Mouse (Mus musculus): ENCODE measurements around the gene Btbd16. TPM values are rescaled to one million over a fixed set of nuclear protein-coding genes. Genes with fewer than 3 reads are reported as not detected.

Gene Btbd16
- polyA plus RNA-seq, 1 experiment from 2014 or later, result 0.40 TPM

DNA sequence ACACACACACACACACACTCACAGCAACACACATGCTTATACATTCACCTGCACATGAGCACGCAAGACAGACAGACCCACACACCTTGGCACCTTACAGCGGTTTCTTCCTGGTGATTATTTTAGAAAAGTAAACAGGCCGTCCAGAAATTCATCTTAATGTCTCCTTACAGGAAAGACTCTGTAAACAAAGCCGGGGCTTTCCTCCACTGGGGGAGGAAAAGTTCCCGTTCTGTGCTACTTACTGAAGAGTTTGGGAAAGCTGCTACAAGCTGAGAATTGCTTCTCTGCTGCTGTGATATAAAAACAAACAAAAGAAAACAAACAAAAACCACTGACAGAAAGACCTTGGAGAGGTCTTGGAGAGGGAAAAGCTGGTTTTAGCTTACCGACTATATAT lies 34.8 kb downstream of the Btbd16 start:
- H3K4me1 ChIP-seq, result peaks cover 19% of the 10 kb centered on the region
- H3K4me3 ChIP-seq, result no peak overlapping the region
- no peaks in the 10 kb centered on the region for H3K27me3 ChIP-seq (ENCODE audit: insufficient read depth, poor library complexity, severe bottlenecking)
- no peaks in the 10 kb centered on the region for H3K36me3 ChIP-seq
- 50% methylated on average over 6 of the region's 6 CpGs for WGBS
- no peak for DNase-seq (ENCODE audit: low spot score)
- no peaks in the 10 kb centered on the region for H3K9me3 ChIP-seq
- H3K27ac ChIP-seq, result no peak overlapping the region; the same call in 1 of the 2 replicates

DNA sequence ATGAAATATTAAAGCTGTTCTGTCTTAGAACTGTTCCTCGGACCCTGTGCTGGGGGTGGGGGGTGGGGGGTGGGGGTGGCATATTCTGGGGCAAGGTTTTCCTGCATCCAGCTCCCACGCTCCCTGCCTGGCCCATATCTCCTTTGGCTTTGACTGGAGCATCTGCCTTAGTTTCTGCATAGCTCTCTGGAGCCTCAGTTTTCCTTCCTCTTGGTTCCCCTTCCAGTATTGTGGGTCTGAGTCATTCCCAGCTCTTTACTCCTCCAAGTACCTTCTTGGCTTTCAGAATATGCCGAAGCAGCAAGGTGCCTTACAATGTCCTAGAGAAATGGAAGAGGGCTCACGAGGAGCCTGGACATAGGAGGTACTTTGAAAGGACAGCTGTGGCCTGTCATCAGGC lies 36.4 kb downstream of the Btbd16 start:
- no peaks in the 10 kb centered on the region for H3K9me3 ChIP-seq
- no peaks in the 10 kb centered on the region for H3K36me3 ChIP-seq
- DNase-seq (ENCODE audit: low spot score), result no peak
- H3K4me1 ChIP-seq, result peaks cover 19% of the 10 kb centered on the region
- no peaks in the 10 kb centered on the region for H3K27me3 ChIP-seq (ENCODE audit: insufficient read depth, poor library complexity, severe bottlenecking)
- 59% methylated on average over 4 of the region's 4 CpGs for WGBS
- H3K27ac ChIP-seq, result no peak overlapping the region
- H3K4me3 ChIP-seq, result no peak overlapping the region

DNA sequence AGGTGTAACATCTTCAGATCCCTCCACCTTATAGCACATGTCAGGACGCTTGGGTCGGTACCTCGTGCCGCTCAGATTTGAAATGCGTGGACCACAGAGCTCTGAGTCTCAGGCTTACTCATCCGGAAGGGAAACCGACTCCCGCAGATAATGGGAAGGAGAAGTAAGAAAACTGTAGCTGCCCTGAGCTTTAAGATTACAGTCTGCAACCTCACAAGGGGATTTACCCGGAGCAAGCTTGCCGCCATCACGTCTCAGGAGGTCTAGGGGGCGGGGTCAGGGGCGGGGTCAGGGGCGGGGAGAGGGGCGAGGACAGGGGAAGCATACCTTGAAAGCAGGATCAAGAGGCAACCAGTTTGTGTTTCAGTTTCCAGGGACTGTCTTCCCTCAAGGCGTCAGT lies 38.5 kb downstream of the Btbd16 start:
- Histone ChIP-seq H3K4me3 (no peak overlapping the region), H3K9me3 (no peaks in the 10 kb centered on the region), H3K4me1 (peaks cover 19% of the 10 kb centered on the region), H3K36me3 (no peaks in the 10 kb centered on the region), H3K27me3 (ENCODE audit: insufficient read depth, poor library complexity, severe bottlenecking) (no peaks in the 10 kb centered on the region), H3K27ac (no peak overlapping the region)
- 35% methylated on average over 16 of the region's 16 CpGs for WGBS
- DNase-seq (ENCODE audit: low spot score), result no peak

DNA sequence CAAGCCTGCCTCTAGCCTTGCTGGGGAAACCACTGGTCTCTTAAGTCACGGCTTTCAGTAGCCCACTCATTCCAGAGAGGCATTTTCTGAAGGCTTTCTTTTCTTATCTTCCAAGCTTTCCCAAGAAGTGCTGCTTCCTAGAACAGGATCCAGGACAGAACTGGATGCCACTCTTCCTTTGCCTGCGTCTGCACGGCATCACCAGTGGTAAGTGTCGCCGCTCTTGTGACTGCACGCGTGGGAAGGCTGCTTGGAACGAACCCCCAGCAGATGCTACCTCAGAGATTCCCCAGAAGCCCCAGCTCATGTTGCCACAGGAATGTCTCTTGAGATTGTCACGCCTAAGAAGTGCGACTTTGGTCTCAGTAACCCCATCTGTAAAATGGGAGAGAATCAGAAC lies 41.7 kb downstream of the Btbd16 start:
- Histone ChIP-seq H3K27me3 (ENCODE audit: insufficient read depth, poor library complexity, severe bottlenecking) (no peaks in the 10 kb centered on the region), H3K27ac (no peak overlapping the region), H3K9me3 (no peaks in the 10 kb centered on the region), H3K4me3 (no peak overlapping the region), H3K4me1 (peaks cover 11% of the 10 kb centered on the region), H3K36me3 (no peaks in the 10 kb centered on the region)
- DNase-seq (ENCODE audit: low spot score), result no peak
- WGBS, result 86% methylated on average over 10 of the region's 10 CpGs

DNA sequence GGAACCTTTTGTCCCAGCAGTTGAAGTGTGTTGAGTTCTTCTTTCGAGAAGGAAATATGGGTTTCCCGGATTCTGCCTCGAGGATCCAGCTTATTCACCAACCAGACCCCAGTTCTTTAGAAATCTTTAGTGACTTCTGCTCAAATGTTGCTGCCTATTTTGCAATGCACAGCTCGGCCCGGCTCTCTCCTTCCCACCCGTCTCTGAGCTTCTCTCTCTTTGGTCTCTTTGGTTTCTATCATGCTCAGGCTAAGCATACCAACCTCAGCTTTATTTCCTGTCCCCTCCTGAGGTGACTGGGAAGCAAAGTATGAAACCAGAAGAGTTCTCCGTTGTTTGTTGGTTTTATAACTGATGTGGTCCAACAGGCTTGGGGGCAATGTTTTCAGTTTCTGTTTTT lies 42.4 kb downstream of the Btbd16 start:
- no peaks in the 10 kb centered on the region for H3K9me3 ChIP-seq
- 0 out of 2 replicates have a peak, but pooled peaks cover 6% of the 10 kb centered on the region for H3K4me1 ChIP-seq
- no peak overlapping the region for H3K27ac ChIP-seq
- H3K27me3 ChIP-seq (ENCODE audit: insufficient read depth, poor library complexity, severe bottlenecking), result no peaks in the 10 kb centered on the region; the same call in 1 of the 2 replicates
- 85% methylated on average over 7 of the region's 7 CpGs for WGBS
- no peaks in the 10 kb centered on the region for H3K36me3 ChIP-seq
- no peak overlapping the region for H3K4me3 ChIP-seq
- no peak for DNase-seq (ENCODE audit: low spot score)

DNA sequence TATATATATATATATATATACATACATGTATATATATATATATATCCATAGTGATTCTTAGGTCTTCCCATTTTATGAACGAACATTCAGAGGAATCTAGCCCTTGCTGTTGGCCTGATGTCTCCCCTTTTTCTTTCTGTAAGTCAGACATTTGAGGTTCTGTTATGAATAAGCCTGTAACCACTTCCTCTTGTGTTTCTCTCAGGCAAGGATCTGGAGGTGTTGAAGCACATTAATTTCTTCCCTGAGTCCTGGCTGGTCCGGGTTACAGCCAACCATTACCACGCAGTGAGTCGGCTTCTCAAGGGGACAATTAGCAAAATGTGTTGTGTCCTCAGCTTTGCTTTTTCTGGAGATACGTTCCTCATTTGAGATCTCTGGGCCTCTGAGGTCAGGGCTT lies 44.9 kb downstream of the Btbd16 start:
- 43% methylated on average over 5 of the region's 5 CpGs for WGBS
- Histone ChIP-seq H3K27ac (no peak overlapping the region), H3K9me3 (no peaks in the 10 kb centered on the region), H3K4me3 (no peak overlapping the region), H3K27me3 (ENCODE audit: insufficient read depth, poor library complexity, severe bottlenecking) (peaks cover 16% of the 10 kb centered on the region; the same call in 1 of the 2 replicates), H3K4me1 (peaks cover 8% of the 10 kb centered on the region), H3K36me3 (no peaks in the 10 kb centered on the region)
- DNase-seq (ENCODE audit: low spot score), result no peak

DNA sequence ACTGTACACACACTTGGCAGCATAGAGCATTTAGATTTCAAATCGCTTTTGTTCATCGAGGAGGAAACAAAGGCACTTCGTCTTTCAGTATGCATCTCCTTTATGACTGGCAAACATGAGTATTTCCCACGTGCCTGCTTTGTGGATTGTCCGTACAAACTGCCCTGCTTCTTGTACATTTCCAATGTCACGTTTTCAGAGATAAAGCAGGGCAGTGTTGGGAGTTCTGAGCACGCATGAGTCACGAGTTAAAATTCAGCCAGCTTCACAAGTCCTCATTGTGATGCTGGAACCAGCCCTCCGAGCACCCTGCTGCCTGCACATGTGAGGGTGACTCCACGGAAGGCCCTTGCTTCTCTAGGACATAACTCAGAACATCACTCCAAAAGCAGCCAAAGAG lies 45.8 kb downstream of the Btbd16 start:
- Histone ChIP-seq H3K4me3 (no peak overlapping the region), H3K36me3 (no peaks in the 10 kb centered on the region), H3K27me3 (ENCODE audit: insufficient read depth, poor library complexity, severe bottlenecking) (peaks cover 16% of the 10 kb centered on the region; the same call in 1 of the 2 replicates), H3K4me1 (peaks cover 16% of the 10 kb centered on the region), H3K9me3 (no peaks in the 10 kb centered on the region), H3K27ac (no peak overlapping the region)
- 68% methylated on average over 10 of the region's 10 CpGs for WGBS
- no peak for DNase-seq (ENCODE audit: low spot score)

DNA sequence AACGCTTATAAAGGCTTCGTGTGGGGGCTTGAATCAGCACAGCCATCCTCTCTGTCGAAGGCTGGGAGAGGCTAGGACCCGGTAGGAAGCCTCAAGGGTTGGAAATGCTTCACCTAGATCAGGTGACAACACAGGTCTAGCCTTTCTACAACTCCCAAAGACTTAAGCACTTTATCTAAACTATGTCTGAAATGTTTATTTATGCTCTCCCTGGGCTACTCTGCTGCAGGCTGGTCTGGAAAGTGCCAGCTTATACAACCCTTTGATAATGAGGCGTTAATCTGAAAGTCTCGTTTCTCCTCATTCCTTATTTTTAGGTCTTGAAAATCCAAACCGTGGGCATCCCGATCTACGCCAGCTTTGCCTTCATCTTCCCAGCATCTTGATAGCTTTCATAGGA lies 50.1 kb downstream of the Btbd16 start:
- H3K9me3 ChIP-seq, result no peaks in the 10 kb centered on the region
- WGBS, result 26% methylated on average over 9 of the region's 9 CpGs
- no peak for DNase-seq (ENCODE audit: low spot score)
- no peaks in the 10 kb centered on the region for H3K36me3 ChIP-seq
- peaks cover 20% of the 10 kb centered on the region for H3K4me1 ChIP-seq
- peaks cover 16% of the 10 kb centered on the region; the same call in 1 of the 2 replicates for H3K27me3 ChIP-seq (ENCODE audit: insufficient read depth, poor library complexity, severe bottlenecking)
- no peak overlapping the region for H3K27ac ChIP-seq
- H3K4me3 ChIP-seq, result no peak overlapping the region

DNA sequence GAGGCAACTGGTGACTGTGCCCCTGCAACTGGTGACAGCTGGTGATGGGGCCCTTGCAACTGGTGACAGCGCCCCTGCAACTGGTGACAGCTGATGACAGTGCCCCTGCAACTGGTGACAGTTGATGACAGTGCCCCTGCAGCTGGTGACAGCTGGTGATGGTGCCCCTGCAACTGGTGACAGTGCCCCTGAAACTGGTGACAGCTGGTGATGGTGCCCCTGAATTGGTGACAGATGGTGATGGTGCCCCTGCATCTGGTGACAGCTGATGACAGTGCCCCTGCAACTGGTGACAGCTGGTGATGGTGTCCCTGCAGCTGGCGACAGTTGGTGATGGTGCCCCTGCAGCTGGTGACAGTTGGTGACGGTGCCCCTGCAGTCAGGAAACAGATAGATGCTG lies 52.5 kb downstream of the Btbd16 start:
- 60% methylated on average over 3 of the region's 3 CpGs for WGBS
- H3K27ac ChIP-seq, result no peak overlapping the region
- peaks cover 15% of the 10 kb centered on the region; the same call in 1 of the 2 replicates for H3K27me3 ChIP-seq (ENCODE audit: insufficient read depth, poor library complexity, severe bottlenecking)
- no peak overlapping the region for H3K4me3 ChIP-seq
- H3K9me3 ChIP-seq, result no peaks in the 10 kb centered on the region
- peaks cover 15% of the 10 kb centered on the region for H3K4me1 ChIP-seq
- H3K36me3 ChIP-seq, result no peaks in the 10 kb centered on the region
- DNase-seq (ENCODE audit: low spot score), result no peak

DNA sequence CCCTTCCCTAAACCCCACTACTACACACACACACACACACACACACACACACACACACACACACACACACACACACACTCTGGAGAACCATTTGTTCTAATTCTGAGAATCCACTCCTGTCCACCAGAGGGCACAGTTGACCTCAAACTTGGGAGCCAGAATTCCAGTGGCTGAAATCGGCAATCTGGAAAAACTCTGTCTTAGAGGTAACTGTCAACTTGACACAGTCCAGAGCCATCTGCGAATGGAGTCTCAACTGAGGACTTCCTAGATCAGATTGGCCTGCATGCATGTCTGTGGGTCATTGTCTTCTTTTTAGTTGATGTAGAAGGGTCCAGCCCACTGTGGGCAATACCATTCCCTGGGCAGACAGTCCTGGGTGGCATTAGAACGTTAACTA lies 53.6 kb downstream of the Btbd16 start:
- WGBS, result 37% methylated on average over 3 of the region's 3 CpGs
- no peak for DNase-seq (ENCODE audit: low spot score)
- H3K27ac ChIP-seq, result no peak overlapping the region

DNA sequence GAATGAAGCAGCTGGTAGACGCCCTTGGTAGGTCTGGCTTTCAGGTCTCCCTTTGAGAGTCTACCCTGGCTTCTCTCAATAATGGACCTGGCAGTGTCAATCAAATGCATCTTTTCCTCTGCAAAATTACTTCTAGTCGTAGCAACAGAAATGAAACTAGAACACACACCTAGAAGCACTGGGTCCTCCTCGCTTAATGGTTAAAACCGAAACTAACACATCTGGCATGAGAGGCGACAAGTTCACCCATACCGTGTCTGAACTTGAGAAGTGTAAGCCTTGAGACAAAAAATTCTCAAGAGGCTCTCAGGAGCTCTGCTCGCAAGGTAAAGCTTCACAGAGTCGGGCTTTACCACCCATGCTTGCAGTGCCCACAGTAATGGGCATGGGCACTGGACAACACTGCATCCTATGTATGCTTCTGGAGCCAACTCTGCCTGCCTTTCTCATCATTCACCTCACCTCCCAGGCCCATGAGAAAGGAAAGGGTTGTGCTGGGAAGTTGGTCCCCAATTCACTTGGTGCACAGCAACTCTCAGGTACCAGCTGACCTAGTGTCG lies 54.1 kb downstream of the Btbd16 start:
- Histone ChIP-seq H3K4me1 (peaks cover 15% of the 10 kb centered on the region), H3K27ac (no peak overlapping the region), H3K9me3 (no peaks in the 10 kb centered on the region), H3K4me3 (no peak overlapping the region), H3K36me3 (no peaks in the 10 kb centered on the region), H3K27me3 (ENCODE audit: insufficient read depth, poor library complexity, severe bottlenecking) (peaks cover 4% of the 10 kb centered on the region; the same call in 1 of the 2 replicates)
- WGBS, result 86% methylated on average over 9 of the region's 9 CpGs
- DNase-seq (ENCODE audit: low spot score), result no peak

More for the DNA sequence above, 53.6 kb downstream of the Btbd16 start:
- peaks cover 8% of the 10 kb centered on the region; the same call in 1 of the 2 replicates for H3K27me3 ChIP-seq (ENCODE audit: insufficient read depth, poor library complexity, severe bottlenecking)
- H3K36me3 ChIP-seq, result no peaks in the 10 kb centered on the region
- H3K4me1 ChIP-seq, result peaks cover 15% of the 10 kb centered on the region
- H3K9me3 ChIP-seq, result no peaks in the 10 kb centered on the region
- H3K4me3 ChIP-seq, result no peak overlapping the region

DNA sequence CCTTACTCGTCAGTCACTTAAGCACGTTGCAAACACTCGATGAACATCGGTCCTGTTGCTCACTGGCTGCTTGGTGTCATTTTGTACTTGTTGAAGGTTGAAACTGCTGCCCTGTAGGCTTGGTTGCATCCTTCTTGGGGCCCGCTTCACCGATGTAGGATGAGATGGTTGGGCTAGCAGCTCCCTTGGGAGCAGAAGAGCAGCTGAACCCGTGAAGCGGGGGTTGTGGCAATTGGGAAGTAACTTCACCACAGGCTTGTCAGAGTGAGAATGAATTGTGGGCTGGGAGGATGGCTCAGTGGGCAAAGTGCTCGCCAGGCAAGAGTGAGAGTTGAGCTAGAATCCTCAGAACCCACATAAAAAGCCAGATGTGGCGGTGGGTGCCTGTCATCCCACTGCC lies 54.6 kb downstream of the Btbd16 start:
- peaks cover 4% of the 10 kb centered on the region; the same call in 1 of the 2 replicates for H3K27me3 ChIP-seq (ENCODE audit: insufficient read depth, poor library complexity, severe bottlenecking)
- no peaks in the 10 kb centered on the region for H3K9me3 ChIP-seq
- H3K36me3 ChIP-seq, result no peaks in the 10 kb centered on the region
- H3K4me1 ChIP-seq, result peaks cover 15% of the 10 kb centered on the region
- 76% methylated on average over 10 of the region's 10 CpGs for WGBS
- no peak overlapping the region for H3K27ac ChIP-seq
- no peak for DNase-seq (ENCODE audit: low spot score)
- H3K4me3 ChIP-seq, result no peak overlapping the region

DNA sequence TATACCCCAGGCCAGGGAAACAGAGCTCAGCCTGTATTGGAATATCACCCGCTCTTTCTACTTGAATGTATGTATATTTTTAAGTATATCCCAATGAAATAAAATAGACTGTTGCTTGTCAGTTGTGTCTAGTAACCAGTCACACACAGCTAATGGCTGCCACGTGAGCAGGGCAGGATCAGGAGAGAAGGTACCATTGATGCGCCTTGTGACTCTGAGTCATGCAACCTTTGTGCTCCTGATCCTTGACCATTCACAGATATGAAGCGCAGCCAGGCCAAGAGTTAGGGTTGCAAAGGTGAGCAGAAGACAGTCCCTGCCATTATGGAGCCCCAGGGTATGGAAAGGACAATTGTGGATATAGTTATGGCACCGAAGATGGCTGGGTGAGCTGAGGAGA lies 57.7 kb downstream of the Btbd16 start:
- no peak for DNase-seq (ENCODE audit: low spot score)
- Histone ChIP-seq H3K4me1 (peaks cover 18% of the 10 kb centered on the region), H3K27ac (no peak overlapping the region), H3K36me3 (no peaks in the 10 kb centered on the region), H3K27me3 (ENCODE audit: insufficient read depth, poor library complexity, severe bottlenecking) (peaks cover 9% of the 10 kb centered on the region; the same call in 1 of the 2 replicates), H3K4me3 (no peak overlapping the region), H3K9me3 (no peaks in the 10 kb centered on the region)
- WGBS, result 85% methylated on average over 5 of the region's 5 CpGs

DNA sequence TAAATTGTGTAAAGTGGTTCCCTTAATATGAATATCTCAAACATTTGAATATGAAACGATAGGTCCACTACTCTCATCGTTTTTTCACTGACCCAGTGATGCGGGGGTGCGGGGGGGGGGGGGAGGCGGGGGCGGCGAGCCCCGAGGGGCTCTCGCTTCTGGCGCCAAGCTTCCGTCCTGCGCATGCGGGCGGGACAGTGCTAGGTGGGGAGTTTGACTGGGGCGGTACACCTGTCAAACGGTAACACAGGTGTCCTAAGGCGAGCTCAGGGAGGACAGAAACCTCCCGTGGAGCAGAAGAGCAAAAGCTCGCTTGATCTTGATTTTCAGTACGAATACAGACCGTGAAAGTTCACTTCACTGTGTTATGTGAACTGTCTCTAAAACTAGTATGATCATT lies 60.4 kb downstream of the Btbd16 start:
- Histone ChIP-seq H3K4me1 (peaks cover 34% of the 10 kb centered on the region), H3K27me3 (ENCODE audit: insufficient read depth, poor library complexity, severe bottlenecking) (peaks cover 9% of the 10 kb centered on the region; the same call in 1 of the 2 replicates), H3K36me3 (no peaks in the 10 kb centered on the region), H3K4me3 (no peak overlapping the region), H3K9me3 (no peaks in the 10 kb centered on the region), H3K27ac (peak overlapping the region; percentile 36; the same call in 1 of the 2 replicates)
- WGBS, result 27% methylated on average over 19 of the region's 21 CpGs
- peak; percentile 99 for DNase-seq (ENCODE audit: low spot score)

Measured in heart, embryonic 10.5 days (tissue).